Mouse (Mus musculus) large intestine, adult 2 months (tissue): Measurements from ENCODE around the gene Olfr1347. TPM values are rescaled to one million over a fixed set of nuclear protein-coding genes. Genes with fewer than 3 reads are reported as not detected.
"Not testable (repeated sequence)": the region's sequence is repeated elsewhere in the genome, so short reads cannot be mapped to it uniquely, and the experiment has no call there.

Experiments used
- DNase-seq: peaks from one replicate; pipeline ENCODE4 v3.0.0-alpha.2; 2012; ENCODE audit warnings: low read depth, low spot score
- WGBS: fragments of 180-500 bp; shearing (Covaris S2); methylation state at CpG from one replicate; pipeline ENCODE4 v1.1.7; 2018; 5-methylcytosine and 5-hydroxymethylcytosine counted together
- polyA plus RNA-seq: library from polyadenylated mRNA; depleted of rRNA; stranded (reverse); fragments of >200 nt; gene quantifications from 2 replicates; pipeline ENCODE4 v1.2.3, GENCODE M21; 2012; rRNA removed

Olfr1347 gene
- polyA plus RNA-seq = not detected in 2 replicates

GRCm38 (mm10) chr7:6499655-6500054 lies at the start of gene Olfr1347:
Gene Olfr1347, minus strand, starts transcription at chr7:6499755.
- no peak for DNase-seq
- 29% methylated on average over 1 of the region's 1 CpGs for WGBS

- no peak for DNase-seq
- 69% methylated on average over 5 of the region's 5 CpGs for WGBS
Observed at GRCm38 (mm10) chr7:6526141-6526540, 26.6 kb upstream of the Olfr1347 start.

- WGBS = 56% methylated on average over 3 of the region's 3 CpGs
- no peak for DNase-seq
Observed at GRCm38 (mm10) chr7:6525001-6525400, 25.4 kb upstream of the Olfr1347 start.

- 87% methylated on average over 5 of the region's 5 CpGs for WGBS
- no peak for DNase-seq
Observed at GRCm38 (mm10) chr7:6522850-6523249, 23.3 kb upstream of the Olfr1347 start, which contains the start of gene Olfr1349. Gene Olfr1349, minus strand, starts transcription at chr7:6522950.

GRCm38 (mm10) chr7:6521666-6522065 lies 22.1 kb upstream of the Olfr1347 start:
- 20% methylated on average over 1 of the region's 1 CpGs for WGBS
- no peak for DNase-seq

- DNase-seq = no peak
- 94% methylated on average over 1 of the region's 1 CpGs for WGBS
Observed at GRCm38 (mm10) chr7:6508648-6509047, 9.1 kb upstream of the Olfr1347 start, which contains the start of gene Olfr1348. Gene Olfr1348, minus strand, starts transcription at chr7:6508748.

- WGBS = 9% methylated on average over 2 of the region's 2 CpGs
- DNase-seq = no peak
Observed at GRCm38 (mm10) chr7:6486841-6487240, 12.7 kb downstream of the Olfr1347 start, which contains the start of gene Olfr5. Gene Olfr5, minus strand, starts transcription at chr7:6486941.

GRCm38 (mm10) chr7:6477633-6478032 lies 21.9 kb downstream of the Olfr1347 start:
- WGBS = 42% methylated on average over 2 of the region's 2 CpGs
- not testable (repeated sequence) for DNase-seq

GRCm38 (mm10) chr7:6466951-6467350 lies 32.6 kb downstream of the Olfr1347 start, which contains the start of gene Olfr1346:
Gene Olfr1346, plus strand, starts transcription at chr7:6467101.
- no peak for DNase-seq

- DNase-seq = no peak
- 39% methylated on average over 3 of the region's 3 CpGs for WGBS
Observed at GRCm38 (mm10) chr7:6456399-6456798, 43.2 kb downstream of the Olfr1347 start.

- DNase-seq = no peak
Observed at GRCm38 (mm10) chr7:6455868-6456267, 43.7 kb downstream of the Olfr1347 start, which contains the start of gene Olfr1336. Gene Olfr1336, plus strand, starts transcription at chr7:6456168.

GRCm38 (mm10) chr7:6447771-6448170 lies 51.8 kb downstream of the Olfr1347 start:
- DNase-seq = no peak
- 84% methylated on average over 5 of the region's 5 CpGs for WGBS

GRCm38 (mm10) chr7:6441173-6441572 lies 58.4 kb downstream of the Olfr1347 start:
- DNase-seq = no peak

GRCm38 (mm10) chr7:6438388-6438787 lies 61.2 kb downstream of the Olfr1347 start, which contains the start of gene Olfr1344:
Gene Olfr1344, plus strand, starts transcription at chr7:6438688.
- no peak for DNase-seq
- WGBS = 64% methylated on average over 3 of the region's 3 CpGs

More at GRCm38 (mm10) chr7:6441173-6441572, 58.4 kb downstream of the Olfr1347 start:
- 48% methylated on average over 2 of the region's 2 CpGs for WGBS

Other genes with a start within 250 kb of the Olfr1347 start
- 0.31 and 0.45 TPM in 2 replicates for gene Epp13, start 247.0 kb downstream of the Olfr1347 start, polyA plus RNA-seq
- 0.19 and 0.31 TPM in 2 replicates for gene Zfp667, start 213.2 kb downstream of the Olfr1347 start, polyA plus RNA-seq
- 0.09 and 0.12 TPM in 2 replicates for gene Zfp583, start 168.5 kb downstream of the Olfr1347 start, polyA plus RNA-seq
- 0.07 TPM in 1 of 2 replicates, not detected in the other for gene Gm3854, start 156.0 kb downstream of the Olfr1347 start, polyA plus RNA-seq
- 0.10 and 0.23 TPM in 2 replicates for gene Zfp78, start 136.5 kb downstream of the Olfr1347 start, polyA plus RNA-seq
- gene Zfp28, start 116.5 kb downstream of the Olfr1347 start, polyA plus RNA-seq = 0.60 and 0.86 TPM in 2 replicates
- gene Smim17, start 101.0 kb downstream of the Olfr1347 start, polyA plus RNA-seq = not detected in 2 replicates
- gene Gm20715, start 89.5 kb downstream of the Olfr1347 start, polyA plus RNA-seq = not detected in 2 replicates
- gene Olfr1344, start 61.1 kb downstream of the Olfr1347 start, polyA plus RNA-seq = not detected in 2 replicates
- not detected in 2 replicates for gene Olfr1336, start 43.6 kb downstream of the Olfr1347 start, polyA plus RNA-seq
- gene Olfr1346, start 32.7 kb downstream of the Olfr1347 start, polyA plus RNA-seq = not detected in 2 replicates
- gene Olfr5, start 12.8 kb downstream of the Olfr1347 start, polyA plus RNA-seq = not detected in 2 replicates
- not detected in 2 replicates for gene Olfr1348, start 9.0 kb upstream of the Olfr1347 start, polyA plus RNA-seq
- gene Olfr1349, start 23.2 kb upstream of the Olfr1347 start, polyA plus RNA-seq = not detected in 2 replicates
- gene Olfr1350, start 65.1 kb upstream of the Olfr1347 start, polyA plus RNA-seq = not detected in 2 replicates
- 0.05 and 0.21 TPM in 2 replicates for gene Zim1, start 196.7 kb upstream of the Olfr1347 start, polyA plus RNA-seq
- 0.68 and 1.6 TPM in 2 replicates for gene Peg3, start 230.7 kb upstream of the Olfr1347 start, polyA plus RNA-seq
- 0.16 and 0.21 TPM in 2 replicates for gene Usp29, start 230.8 kb upstream of the Olfr1347 start, polyA plus RNA-seq